Mouse (Mus musculus): Measurements from ENCODE around the gene Naif1. TPM values are rescaled to one million over a fixed set of nuclear protein-coding genes. Genes with fewer than 3 reads are reported as not detected.

Gene Naif1
- polyA plus RNA-seq, 1 experiment from 2014 or later, result 7.0 TPM

DNA sequence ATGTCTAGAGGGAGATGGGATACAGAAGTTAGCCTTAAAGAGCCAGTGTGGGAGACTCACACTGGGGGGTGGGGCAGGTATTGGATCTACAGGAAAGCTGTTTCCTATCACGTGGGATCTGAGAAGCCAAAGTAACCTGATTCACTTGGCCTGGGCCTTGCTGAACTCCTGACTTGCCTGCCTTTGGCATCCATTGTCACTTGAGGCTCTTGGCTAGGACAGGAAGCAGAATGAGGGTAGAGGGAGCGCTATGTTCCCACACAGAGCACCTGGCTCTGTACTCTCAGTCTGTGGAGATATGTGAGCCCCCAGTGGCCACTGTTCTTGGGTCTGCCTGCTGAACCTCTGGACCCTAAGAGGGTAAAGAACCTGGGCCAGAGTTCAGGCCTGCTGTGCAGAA, 33.7 kb upstream of the Naif1 start:
- Histone ChIP-seq H3K9ac (replicated peaks; ENCODE audit: low read depth, low read length) (no peak overlapping the region), H3K4me2 (ENCODE audit: low read length) (no peak overlapping the region), H3K36me3 (ENCODE audit: control insufficient read depth, insufficient read depth) (peaks cover 54% of the 10 kb centered on the region), H3K27me3 (replicated peaks; ENCODE audit: control insufficient read depth, insufficient read depth, low read length) (no peaks in the 10 kb centered on the region), H3K4me3 (replicated peaks; ENCODE audit: low read length) (no peak overlapping the region), H3K4me1 (replicated peaks; ENCODE audit: control insufficient read depth, insufficient read depth, low read length) (no peaks in the 10 kb centered on the region), H3K27ac (ENCODE audit: low read length) (no peak overlapping the region), H3K9me3 (ENCODE audit: control insufficient read depth, low read length) (no peaks in the 10 kb centered on the region)
- 80% methylated on average over 2 of the region's 2 CpGs for WGBS
- no peak for ATAC-seq

DNA sequence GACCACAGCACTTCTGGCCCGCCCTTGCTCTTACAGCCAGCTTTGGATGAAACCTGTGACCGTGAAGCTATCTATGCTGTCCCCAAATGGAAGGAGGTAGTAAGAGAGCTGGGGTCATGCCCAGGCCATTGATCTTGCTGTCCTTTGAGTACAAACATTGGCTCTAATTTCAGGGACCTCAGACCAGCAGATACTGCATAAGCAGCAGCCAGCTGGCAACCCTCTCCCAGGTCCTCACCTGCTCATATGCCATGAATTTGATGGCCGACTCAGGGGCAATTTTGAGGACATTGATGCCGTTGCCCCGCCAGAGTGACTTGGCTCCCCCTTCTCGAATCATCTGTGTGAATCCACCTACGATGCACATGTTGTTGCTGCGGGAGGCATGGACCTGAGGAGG, 32.8 kb upstream of the Naif1 start:
- 92% methylated on average over 8 of the region's 8 CpGs for WGBS

DNA sequence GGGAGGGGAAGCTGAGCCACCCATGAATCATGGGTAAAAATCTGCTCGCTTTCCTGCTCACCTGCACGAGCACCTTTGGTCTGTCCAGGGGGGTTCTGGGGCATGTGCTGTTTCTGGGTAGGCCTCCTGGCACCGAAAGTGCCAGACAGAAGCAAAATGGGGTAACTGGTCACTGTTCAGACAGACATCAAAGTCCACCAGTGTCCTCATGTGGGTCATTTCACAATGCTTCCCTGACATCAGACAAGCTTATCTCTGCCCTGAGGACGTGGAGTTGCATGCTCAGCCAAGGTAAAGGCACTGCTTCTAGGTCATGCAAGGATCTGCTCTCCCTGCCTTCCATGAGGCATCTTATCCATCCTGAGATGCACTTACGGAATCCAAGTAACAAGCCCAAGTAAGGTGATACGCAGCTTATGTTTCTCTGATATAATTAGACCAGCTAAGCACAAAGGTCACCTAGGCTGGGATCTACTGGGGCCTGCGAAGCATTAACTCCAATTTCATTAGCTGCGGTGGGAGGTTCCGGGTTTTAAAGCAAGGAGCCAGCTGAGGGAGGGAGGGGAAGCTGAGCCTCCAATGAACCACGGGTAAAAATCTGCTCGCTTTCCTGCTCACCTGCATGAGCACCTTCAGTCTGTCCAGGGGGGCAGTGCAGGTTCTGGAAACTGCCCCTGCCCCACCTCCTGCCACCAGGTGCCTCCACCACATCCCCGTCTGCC, 31.7 kb upstream of the Naif1 start:
- no peaks in the 10 kb centered on the region for H3K27me3 ChIP-seq (replicated peaks; ENCODE audit: control insufficient read depth, insufficient read depth, low read length)
- WGBS, result 91% methylated on average over 12 of the region's 12 CpGs
- no peak overlapping the region for H3K27ac ChIP-seq (ENCODE audit: low read length)
- peaks cover 5% of the 10 kb centered on the region for H3K4me1 ChIP-seq (replicated peaks; ENCODE audit: control insufficient read depth, insufficient read depth, low read length)
- H3K9ac ChIP-seq (replicated peaks; ENCODE audit: low read depth, low read length), result no peak overlapping the region
- H3K4me2 ChIP-seq (ENCODE audit: low read length), result no peak overlapping the region
- H3K36me3 ChIP-seq (ENCODE audit: control insufficient read depth, insufficient read depth), result peaks cover 54% of the 10 kb centered on the region
- no peak overlapping the region for H3K4me3 ChIP-seq (replicated peaks; ENCODE audit: low read length)
- no peak for ATAC-seq
- H3K9me3 ChIP-seq (ENCODE audit: control insufficient read depth, low read length), result no peaks in the 10 kb centered on the region

More for the DNA sequence above, 32.8 kb upstream of the Naif1 start:
- H3K9me3 ChIP-seq (ENCODE audit: control insufficient read depth, low read length), result no peaks in the 10 kb centered on the region
- H3K36me3 ChIP-seq (ENCODE audit: control insufficient read depth, insufficient read depth), result peaks cover 54% of the 10 kb centered on the region
- no peak for ATAC-seq
- H3K4me3 ChIP-seq (replicated peaks; ENCODE audit: low read length), result no peak overlapping the region
- no peaks in the 10 kb centered on the region for H3K27me3 ChIP-seq (replicated peaks; ENCODE audit: control insufficient read depth, insufficient read depth, low read length)
- H3K4me2 ChIP-seq (ENCODE audit: low read length), result no peak overlapping the region
- no peak overlapping the region for H3K9ac ChIP-seq (replicated peaks; ENCODE audit: low read depth, low read length)
- H3K4me1 ChIP-seq (replicated peaks; ENCODE audit: control insufficient read depth, insufficient read depth, low read length), result no peaks in the 10 kb centered on the region
- no peak overlapping the region for H3K27ac ChIP-seq (ENCODE audit: low read length)

DNA sequence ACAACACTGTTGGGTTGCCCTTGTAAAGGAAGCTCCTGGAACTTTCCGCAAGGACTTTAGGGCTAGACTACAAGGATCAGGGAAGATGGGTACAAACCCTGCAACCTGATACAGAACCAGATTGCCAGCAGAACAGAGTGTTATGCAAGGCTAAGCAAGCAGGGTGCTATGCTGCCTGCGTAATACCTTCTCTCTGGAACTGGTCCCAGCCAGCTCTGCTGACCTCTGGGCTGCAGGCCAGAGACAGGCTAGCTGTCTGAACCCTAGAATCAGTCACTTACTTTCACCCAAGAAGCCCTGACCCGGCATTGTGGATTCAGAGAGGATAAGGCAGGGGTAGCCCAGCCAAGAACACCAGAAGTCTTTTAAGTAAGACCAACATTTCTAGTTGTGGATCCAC, 30.9 kb upstream of the Naif1 start:
- WGBS, result 92% methylated on average over 3 of the region's 3 CpGs
- Histone ChIP-seq H3K9me3 (ENCODE audit: control insufficient read depth, low read length) (no peaks in the 10 kb centered on the region), H3K4me2 (ENCODE audit: low read length) (no peak overlapping the region), H3K27me3 (replicated peaks; ENCODE audit: control insufficient read depth, insufficient read depth, low read length) (no peaks in the 10 kb centered on the region), H3K36me3 (ENCODE audit: control insufficient read depth, insufficient read depth) (peaks cover 54% of the 10 kb centered on the region), H3K4me1 (replicated peaks; ENCODE audit: control insufficient read depth, insufficient read depth, low read length) (peaks cover 11% of the 10 kb centered on the region), H3K4me3 (replicated peaks; ENCODE audit: low read length) (no peak overlapping the region), H3K27ac (ENCODE audit: low read length) (no peak overlapping the region), H3K9ac (replicated peaks; ENCODE audit: low read depth, low read length) (no peak overlapping the region)
- no peak for ATAC-seq

DNA sequence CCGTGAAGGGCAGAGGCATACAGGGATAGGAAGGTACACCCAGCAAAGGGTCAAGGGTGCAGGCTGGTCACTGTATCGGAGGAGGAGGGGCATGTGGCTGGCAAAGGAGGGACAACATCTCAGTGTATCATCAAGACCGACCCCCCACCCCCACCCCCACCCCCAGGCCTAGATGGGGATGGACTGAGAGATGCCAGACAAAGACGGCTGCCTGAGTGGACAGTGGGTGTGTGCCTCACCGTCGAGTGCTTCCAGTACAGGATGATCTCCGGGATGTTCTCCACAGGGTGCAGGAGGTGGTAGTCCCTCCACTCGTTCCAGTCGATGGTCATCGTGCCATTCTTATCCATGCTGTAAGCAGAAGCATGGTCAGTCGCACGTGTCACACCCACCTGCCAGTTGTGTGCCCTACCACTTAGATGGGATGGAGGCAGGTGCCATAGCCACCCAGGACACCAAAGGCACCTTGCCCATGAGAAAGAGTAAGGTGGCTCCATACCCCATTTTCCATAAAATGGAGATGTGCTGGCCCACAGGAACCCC, 30.1 kb upstream of the Naif1 start:
- no peak overlapping the region for H3K4me3 ChIP-seq (replicated peaks; ENCODE audit: low read length)
- H3K27me3 ChIP-seq (replicated peaks; ENCODE audit: control insufficient read depth, insufficient read depth, low read length), result no peaks in the 10 kb centered on the region
- no peak overlapping the region for H3K9ac ChIP-seq (replicated peaks; ENCODE audit: low read depth, low read length)
- H3K4me1 ChIP-seq (replicated peaks; ENCODE audit: control insufficient read depth, insufficient read depth, low read length), result peaks cover 11% of the 10 kb centered on the region
- WGBS, result 93% methylated on average over 12 of the region's 12 CpGs
- no peaks in the 10 kb centered on the region for H3K9me3 ChIP-seq (ENCODE audit: control insufficient read depth, low read length)
- no peak overlapping the region for H3K4me2 ChIP-seq (ENCODE audit: low read length)
- no peak for ATAC-seq
- no peak overlapping the region for H3K27ac ChIP-seq (ENCODE audit: low read length)
- H3K36me3 ChIP-seq (ENCODE audit: control insufficient read depth, insufficient read depth), result peaks cover 48% of the 10 kb centered on the region

DNA sequence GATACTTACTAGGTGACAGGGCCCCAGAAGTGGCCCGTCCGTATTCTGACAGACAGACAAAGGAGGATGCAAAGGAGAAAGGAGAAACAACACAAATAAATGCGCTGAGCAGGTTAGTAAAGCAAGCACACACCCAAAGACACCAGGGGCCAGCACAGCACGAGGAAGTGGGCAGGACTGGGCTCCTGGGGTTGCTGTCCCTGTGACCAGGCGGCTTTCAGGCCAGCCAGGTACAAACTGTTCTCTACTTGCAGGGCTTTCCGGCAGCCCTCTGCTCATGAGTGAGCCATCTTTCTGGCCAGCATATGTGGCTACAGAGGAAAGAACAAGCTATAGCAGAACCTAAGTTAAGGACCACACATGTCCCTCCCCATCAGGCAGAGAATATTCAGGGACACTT, 29.6 kb upstream of the Naif1 start:
- H3K36me3 ChIP-seq (ENCODE audit: control insufficient read depth, insufficient read depth), result peaks cover 44% of the 10 kb centered on the region

DNA sequence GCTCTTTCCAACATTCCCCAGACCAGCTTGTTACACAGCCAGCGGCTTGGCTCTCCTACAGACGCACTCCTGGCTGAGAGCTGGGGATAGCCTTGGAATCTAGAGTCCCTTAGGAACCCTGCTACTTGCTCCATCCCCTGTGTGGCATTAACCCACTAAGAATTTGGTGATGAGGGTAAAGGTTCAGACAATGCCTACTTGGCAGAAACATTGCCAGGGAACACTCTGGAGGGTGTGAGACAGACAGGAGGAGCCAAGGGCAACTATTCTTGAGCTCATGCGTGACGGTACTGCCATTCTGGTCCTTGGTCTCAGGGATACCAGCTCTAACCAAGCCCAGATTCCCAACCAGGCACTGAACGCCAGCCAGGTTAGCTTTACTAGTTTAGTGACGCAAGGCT, 28.4 kb upstream of the Naif1 start:
- Histone ChIP-seq H3K4me3 (replicated peaks; ENCODE audit: low read length) (no peak overlapping the region), H3K27ac (ENCODE audit: low read length) (no peak overlapping the region), H3K27me3 (replicated peaks; ENCODE audit: control insufficient read depth, insufficient read depth, low read length) (no peaks in the 10 kb centered on the region), H3K9ac (replicated peaks; ENCODE audit: low read depth, low read length) (no peak overlapping the region), H3K4me2 (ENCODE audit: low read length) (no peak overlapping the region), H3K9me3 (ENCODE audit: control insufficient read depth, low read length) (no peaks in the 10 kb centered on the region), H3K36me3 (ENCODE audit: control insufficient read depth, insufficient read depth) (peaks cover 34% of the 10 kb centered on the region), H3K4me1 (replicated peaks; ENCODE audit: control insufficient read depth, insufficient read depth, low read length) (peaks cover 11% of the 10 kb centered on the region)
- ATAC-seq, result no peak
- 97% methylated on average over 6 of the region's 6 CpGs for WGBS

More for the DNA sequence above, 29.6 kb upstream of the Naif1 start:
- no peak overlapping the region for H3K4me2 ChIP-seq (ENCODE audit: low read length)
- H3K27me3 ChIP-seq (replicated peaks; ENCODE audit: control insufficient read depth, insufficient read depth, low read length), result no peaks in the 10 kb centered on the region
- no peak overlapping the region for H3K4me3 ChIP-seq (replicated peaks; ENCODE audit: low read length)
- WGBS, result 75% methylated on average over 6 of the region's 6 CpGs
- no peak for ATAC-seq
- no peak overlapping the region for H3K27ac ChIP-seq (ENCODE audit: low read length)
- peaks cover 11% of the 10 kb centered on the region for H3K4me1 ChIP-seq (replicated peaks; ENCODE audit: control insufficient read depth, insufficient read depth, low read length)
- H3K9ac ChIP-seq (replicated peaks; ENCODE audit: low read depth, low read length), result no peak overlapping the region
- H3K9me3 ChIP-seq (ENCODE audit: control insufficient read depth, low read length), result no peaks in the 10 kb centered on the region

DNA sequence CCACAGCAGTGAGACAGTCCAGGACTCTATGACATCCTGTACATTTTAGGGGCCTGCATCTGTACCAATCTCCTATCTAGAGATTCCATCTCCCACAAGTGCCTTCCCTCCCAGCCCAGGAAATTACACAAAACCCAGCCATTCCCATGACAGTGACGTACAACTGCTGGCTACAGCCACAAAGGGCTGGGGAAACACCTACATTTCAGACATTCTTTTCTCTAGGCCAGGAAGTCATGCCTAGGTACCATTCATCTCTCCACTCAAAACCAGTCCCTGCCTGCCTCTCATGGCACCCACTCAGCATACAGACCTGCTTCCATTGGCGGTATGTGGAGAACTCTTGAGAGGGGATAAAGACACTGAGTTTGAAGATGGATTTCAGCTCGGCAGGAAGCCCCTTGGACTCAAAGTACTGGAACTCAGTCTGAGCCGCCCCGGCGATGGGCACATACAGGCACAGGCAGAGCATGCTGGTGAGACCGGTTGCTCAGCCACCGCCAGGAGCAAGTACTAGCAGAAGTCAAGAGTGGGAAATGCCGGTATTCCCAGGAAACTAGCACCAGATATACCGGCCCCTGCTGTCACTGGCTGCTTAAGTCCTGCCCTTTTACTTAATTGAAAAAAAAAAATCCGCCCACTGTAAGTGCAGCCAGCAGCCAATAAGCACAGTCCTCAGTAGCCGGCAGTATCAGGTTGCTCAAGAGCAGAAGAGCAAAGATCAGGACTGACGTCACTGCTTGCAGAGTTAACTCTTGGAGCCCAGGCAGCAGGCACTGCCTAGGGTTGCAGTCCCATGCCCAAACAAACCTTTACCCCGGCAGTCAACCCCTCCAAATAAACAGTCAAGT, 26.6 kb upstream of the Naif1 start:
- peak overlapping the region; percentile 34 for H3K4me3 ChIP-seq (replicated peaks; ENCODE audit: low read length)
- H3K27ac ChIP-seq (ENCODE audit: low read length), result 0 out of 2 replicates have a peak overlapping the region, but pooled peaks have one; percentile 9
- peaks cover 18% of the 10 kb centered on the region for H3K36me3 ChIP-seq (ENCODE audit: control insufficient read depth, insufficient read depth)
- H3K9ac ChIP-seq (replicated peaks; ENCODE audit: low read depth, low read length), result peak overlapping the region; percentile 53
- WGBS, result 3% methylated on average over 14 of the region's 14 CpGs
- H3K27me3 ChIP-seq (replicated peaks; ENCODE audit: control insufficient read depth, insufficient read depth, low read length), result no peaks in the 10 kb centered on the region
- H3K9me3 ChIP-seq (ENCODE audit: control insufficient read depth, low read length), result no peaks in the 10 kb centered on the region
- H3K4me1 ChIP-seq (replicated peaks; ENCODE audit: control insufficient read depth, insufficient read depth, low read length), result peaks cover 22% of the 10 kb centered on the region
- ATAC-seq, result peak; percentile 57
- peak overlapping the region; percentile 53 for H3K4me2 ChIP-seq (ENCODE audit: low read length)

DNA sequence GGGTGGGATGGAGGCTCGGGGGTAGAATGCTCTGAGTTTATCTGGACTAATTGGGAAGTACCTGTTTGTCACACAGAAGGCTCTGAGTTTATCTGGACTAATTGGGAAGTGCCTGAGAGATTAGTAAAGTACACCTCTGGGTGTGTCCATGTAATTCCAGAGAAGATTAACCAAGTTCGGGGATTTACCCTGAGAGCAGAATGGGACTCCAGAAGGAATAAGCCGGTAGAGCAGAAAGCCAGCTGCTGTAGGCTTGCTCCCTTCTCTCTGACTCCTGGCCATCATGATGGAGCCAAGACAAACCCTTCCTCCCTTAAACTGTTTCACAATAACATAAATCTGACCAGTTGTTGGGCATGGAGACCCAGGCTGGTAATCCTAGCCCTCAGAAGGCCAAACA, 25.5 kb upstream of the Naif1 start:
- H3K4me1 ChIP-seq (replicated peaks; ENCODE audit: control insufficient read depth, insufficient read depth, low read length), result peaks cover 33% of the 10 kb centered on the region
- H3K9ac ChIP-seq (replicated peaks; ENCODE audit: low read depth, low read length), result no peak overlapping the region
- peaks cover 9% of the 10 kb centered on the region for H3K36me3 ChIP-seq (ENCODE audit: control insufficient read depth, insufficient read depth)
- no peaks in the 10 kb centered on the region for H3K9me3 ChIP-seq (ENCODE audit: control insufficient read depth, low read length)
- H3K4me3 ChIP-seq (replicated peaks; ENCODE audit: low read length), result no peak overlapping the region
- H3K4me2 ChIP-seq (ENCODE audit: low read length), result no peak overlapping the region
- no peaks in the 10 kb centered on the region for H3K27me3 ChIP-seq (replicated peaks; ENCODE audit: control insufficient read depth, insufficient read depth, low read length)
- H3K27ac ChIP-seq (ENCODE audit: low read length), result 0 out of 2 replicates have a peak overlapping the region, but pooled peaks have one; percentile 37
- 10% methylated on average over 3 of the region's 3 CpGs for WGBS
- no peak for ATAC-seq
